Mouse (Mus musculus) bone marrow macrophage, adult 2 months (primary cell): ENCODE measurements around the gene Ebpl.

Experiments used
- CTCF ChIP-seq: IDR thresholded peaks from 2 replicates; pipeline ENCODE4 v1.5.1; 2012; ENCODE audit warnings: low read depth, mild to moderate bottlenecking, low read length, moderate library complexity
- POLR2A ChIP-seq: IDR thresholded peaks from 2 replicates; pipeline ENCODE4 v1.6.1; 2012; ENCODE audit warnings: mild to moderate bottlenecking, low read depth, low read length, borderline replicate concordance

DNA sequence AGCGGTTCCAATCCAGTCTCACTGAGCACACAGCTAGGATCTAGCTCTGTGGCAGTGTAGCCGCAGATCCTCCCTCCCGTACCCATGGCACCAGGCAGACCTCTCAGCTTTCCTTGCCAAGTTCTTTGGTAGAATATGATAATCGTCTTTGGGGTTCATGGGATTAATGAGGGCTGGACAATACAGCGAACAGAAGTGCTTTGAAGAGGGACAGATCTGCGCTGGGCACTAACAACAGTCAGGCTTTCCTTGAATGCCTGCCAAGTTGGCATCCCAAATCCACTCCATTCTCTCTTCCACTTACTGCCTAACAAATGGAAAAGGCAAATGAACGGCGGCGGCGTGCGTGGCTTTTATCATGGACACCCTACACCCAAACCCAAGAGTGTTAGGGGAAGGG is 29.6 kb downstream of the Ebpl start:
- no peak for TF ChIP-seq CTCF
- no peak for TF ChIP-seq POLR2A
